Mouse (Mus musculus): Measurements from ENCODE around the gene Gm21304.
"Not testable (repeated sequence)": the region's sequence is repeated elsewhere in the genome, so short reads cannot be mapped to it uniquely, and the experiment has no call there.

Gm21304 gene

DNA sequence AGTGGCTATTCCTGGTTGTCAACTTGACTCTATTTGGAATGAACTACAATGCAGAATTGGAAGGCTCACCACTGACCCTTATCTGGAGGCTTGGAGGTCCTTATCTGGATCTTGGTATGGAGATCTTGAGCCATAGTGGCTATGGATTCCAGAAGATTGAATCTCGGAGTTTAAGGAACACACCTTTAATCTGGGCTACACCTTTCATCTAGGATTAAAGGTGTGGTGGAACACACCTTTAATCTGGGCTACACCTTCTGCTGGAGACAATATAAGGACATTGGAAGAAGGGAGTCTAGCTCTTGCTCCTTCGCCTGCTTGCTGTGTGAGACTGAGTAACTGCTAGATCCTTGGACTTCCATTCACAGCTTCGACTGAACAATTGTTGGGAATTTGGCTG, at the start of gene Gm21304:
Gm21304 (plus strand) TSS at position 301 of the 400 bp plus-strand sequence.
- DNase-seq (ENCODE audit: low spot score): not testable (repeated sequence)

DNA sequence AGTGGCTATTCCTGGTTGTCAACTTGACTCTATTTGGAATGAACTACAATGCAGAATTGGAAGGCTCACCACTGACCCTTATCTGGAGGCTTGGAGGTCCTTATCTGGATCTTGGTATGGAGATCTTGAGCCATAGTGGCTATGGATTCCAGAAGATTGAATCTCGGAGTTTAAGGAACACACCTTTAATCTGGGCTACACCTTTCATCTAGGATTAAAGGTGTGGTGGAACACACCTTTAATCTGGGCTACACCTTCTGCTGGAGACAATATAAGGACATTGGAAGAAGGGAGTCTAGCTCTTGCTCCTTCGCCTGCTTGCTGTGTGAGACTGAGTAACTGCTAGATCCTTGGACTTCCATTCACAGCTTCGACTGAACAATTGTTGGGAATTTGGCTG, 25.6 kb upstream of the Gm21304 start, which contains the start of gene Gm21293:
Gm21293 (plus strand) TSS at position 301 of the 400 bp plus-strand sequence.
- not testable (repeated sequence) for DNase-seq (ENCODE audit: low spot score)

- not testable (repeated sequence) for DNase-seq (ENCODE audit: low spot score)
Measured at GRCm38 (mm10) chr10:104151197-104151596, 17.1 kb upstream of the Gm21304 start, which contains the start of gene Gm6763. Gene Gm6763, plus strand, starts transcription at chr10:104151497.

GRCm38 (mm10) chr10:104159706-104160105, 8.6 kb upstream of the Gm21304 start, which contains the start of gene Gm8764:
Gene Gm8764, plus strand, starts transcription at chr10:104160006.
- DNase-seq (ENCODE audit: low spot score): not testable (repeated sequence)

DNA sequence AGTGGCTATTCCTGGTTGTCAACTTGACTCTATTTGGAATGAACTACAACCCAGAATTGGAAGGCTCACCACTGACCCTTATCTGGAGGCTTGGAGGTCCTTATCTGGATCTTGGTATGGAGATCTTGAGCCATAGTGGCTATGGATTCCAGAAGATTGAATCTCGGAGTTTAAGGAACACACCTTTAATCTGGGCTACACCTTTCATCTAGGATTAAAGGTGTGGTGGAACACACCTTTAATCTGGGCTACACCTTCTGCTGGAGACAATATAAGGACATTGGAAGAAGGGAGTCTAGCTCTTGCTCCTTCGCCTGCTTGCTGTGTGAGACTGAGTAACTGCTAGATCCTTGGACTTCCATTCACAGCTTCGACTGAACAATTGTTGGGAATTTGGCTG, 8.4 kb downstream of the Gm21304 start, which contains the start of gene Gm21312:
Gm21312 (plus strand) TSS at position 301 of the 400 bp plus-strand sequence.
- not testable (repeated sequence) for DNase-seq (ENCODE audit: low spot score)

DNA sequence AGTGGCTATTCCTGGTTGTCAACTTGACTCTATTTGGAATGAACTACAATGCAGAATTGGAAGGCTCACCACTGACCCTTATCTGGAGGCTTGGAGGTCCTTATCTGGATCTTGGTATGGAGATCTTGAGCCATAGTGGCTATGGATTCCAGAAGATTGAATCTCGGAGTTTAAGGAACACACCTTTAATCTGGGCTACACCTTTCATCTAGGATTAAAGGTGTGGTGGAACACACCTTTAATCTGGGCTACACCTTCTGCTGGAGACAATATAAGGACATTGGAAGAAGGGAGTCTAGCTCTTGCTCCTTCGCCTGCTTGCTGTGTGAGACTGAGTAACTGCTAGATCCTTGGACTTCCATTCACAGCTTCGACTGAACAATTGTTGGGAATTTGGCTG, 16.9 kb downstream of the Gm21304 start, which contains the start of gene Gm20765:
Gm20765 (plus strand) TSS at position 301 of the 400 bp plus-strand sequence.
- not testable (repeated sequence) for DNase-seq (ENCODE audit: low spot score)

DNA sequence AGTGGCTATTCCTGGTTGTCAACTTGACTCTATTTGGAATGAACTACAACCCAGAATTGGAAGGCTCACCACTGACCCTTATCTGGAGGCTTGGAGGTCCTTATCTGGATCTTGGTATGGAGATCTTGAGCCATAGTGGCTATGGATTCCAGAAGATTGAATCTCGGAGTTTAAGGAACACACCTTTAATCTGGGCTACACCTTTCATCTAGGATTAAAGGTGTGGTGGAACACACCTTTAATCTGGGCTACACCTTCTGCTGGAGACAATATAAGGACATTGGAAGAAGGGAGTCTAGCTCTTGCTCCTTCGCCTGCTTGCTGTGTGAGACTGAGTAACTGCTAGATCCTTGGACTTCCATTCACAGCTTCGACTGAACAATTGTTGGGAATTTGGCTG, 25.4 kb downstream of the Gm21304 start, which contains the start of gene Gm4340:
Gm4340 (plus strand) TSS at position 301 of the 400 bp plus-strand sequence.
- DNase-seq (ENCODE audit: low spot score): not testable (repeated sequence)

DNA sequence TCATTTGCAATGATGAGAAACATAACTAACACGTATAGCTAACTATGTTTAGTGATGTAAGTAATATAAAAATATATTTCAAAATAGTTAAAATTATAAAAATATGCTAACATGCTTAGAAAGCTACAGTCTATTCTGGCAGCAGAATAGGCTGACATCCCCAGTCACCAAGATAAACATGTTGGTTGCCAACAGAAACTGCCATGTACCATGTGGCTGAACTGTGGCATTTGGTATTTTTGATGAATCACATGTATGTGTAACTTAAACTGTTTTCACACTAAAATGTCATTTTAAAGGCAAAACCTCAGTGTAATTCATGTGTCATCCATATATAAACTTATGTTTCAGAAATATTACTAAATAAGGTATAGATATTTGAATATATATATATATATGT, 41.3 kb downstream of the Gm21304 start:
- DNase-seq (ENCODE audit: low spot score): no peak

GRCm38 (mm10) chr10:104210268-104210990, 42.1 kb downstream of the Gm21304 start:
- no peak for DNase-seq (ENCODE audit: low spot score)

DNA sequence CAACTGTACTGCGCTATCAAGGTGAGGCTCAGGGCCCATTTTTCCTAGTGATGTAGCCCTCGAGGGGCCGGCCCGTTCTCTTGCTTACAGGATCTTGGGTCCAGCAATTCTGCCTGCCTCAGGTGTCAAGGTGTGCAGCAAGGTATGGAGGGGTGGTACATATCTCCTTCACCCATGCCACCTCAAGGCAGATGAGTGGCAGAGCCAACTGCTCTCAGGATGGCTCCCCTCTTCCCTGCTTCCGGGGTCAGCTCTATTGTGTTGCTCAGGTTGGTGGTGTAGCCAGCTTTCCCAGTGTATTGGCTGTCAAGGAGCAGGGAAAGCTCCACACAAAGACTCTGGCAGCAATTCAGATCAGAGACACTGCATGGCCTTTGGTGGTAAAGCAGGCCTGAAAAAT, 46.2 kb downstream of the Gm21304 start:
- no peak for DNase-seq (ENCODE audit: low spot score)

Data from lung, postnatal 25 days (tissue).